Mouse (Mus musculus) midbrain, embryonic 15.5 days (tissue): ENCODE results near the gene Tmprss9. TPM values are rescaled to one million over a fixed set of nuclear protein-coding genes. Genes with fewer than 3 reads are reported as not detected.
A peak's percentile ranks its signal among the peaks of the same experiment; 100 is the strongest.

ENCODE experiments used
- ATAC-seq: fragments of 200-750 bp; cut with Nextera tagmentation; replicated peaks from 2 replicates; pipeline ENCODE4 v1.8.0; 2017; ENCODE audit warnings: moderate TSS enrichment
- H3K27ac ChIP-seq: fragments of 300-500 bp; sonication (generic); 2 replicates; pipeline ENCODE4 v1.5.1; 2015; ENCODE audit warnings: mild to moderate bottlenecking, inconsistent platforms
- H3K27me3 ChIP-seq: fragments of 300-500 bp; sonication (generic); replicated peaks from 2 replicates; pipeline ENCODE4 v1.6.1; 2015; ENCODE audit warnings: inconsistent platforms
- H3K36me3 ChIP-seq: fragments of 300-500 bp; sonication (generic); replicated peaks from 2 replicates; pipeline ENCODE4 v1.6.1; 2015; ENCODE audit warnings: inconsistent platforms
- H3K4me1 ChIP-seq: fragments of 300-500 bp; sonication (generic); 2 replicates; pipeline ENCODE4 v1.6.1; 2015; ENCODE audit warnings: inconsistent platforms
- H3K4me2 ChIP-seq: fragments of 300-500 bp; sonication (generic); 2 replicates; pipeline ENCODE4 v1.6.1; 2015; ENCODE audit warnings: inconsistent platforms, mild to moderate bottlenecking, moderate library complexity
- H3K4me3 ChIP-seq: fragments of 300-500 bp; sonication (generic); 2 replicates; pipeline ENCODE4 v1.5.1; 2015; ENCODE audit warnings: mild to moderate bottlenecking, inconsistent platforms
- H3K9ac ChIP-seq: fragments of 300-500 bp; sonication (generic); 2 replicates; pipeline ENCODE4 v1.6.1; 2015; ENCODE audit warnings: mild to moderate bottlenecking, inconsistent platforms
- H3K9me3 ChIP-seq: fragments of 300-500 bp; sonication (generic); 2 replicates; pipeline ENCODE4 v1.6.1; 2016; ENCODE audit warnings: inconsistent platforms
- WGBS: fragments of 180-500 bp; shearing (Covaris S2); methylation state at CpG from one replicate; pipeline ENCODE4 v1.1.7; 2015; ENCODE audit warnings: mixed read lengths; 5-methylcytosine and 5-hydroxymethylcytosine counted together
- polyA plus RNA-seq: library from polyadenylated mRNA; unstranded; fragments of >200 nt; fragmentation: Nextera tagmentation; extraction: Ambion mirVana; gene quantifications from 2 replicates; pipeline ENCODE4 v1.2.1, GENCODE M21; 2015

Tmprss9 gene
- polyA plus RNA-seq, 1 experiment from 2014 or later, result 0.41 TPM

- Histone ChIP-seq H3K4me3 (no peak overlapping the region), H3K4me2 (no peak overlapping the region), H3K36me3 (peaks cover 17% of the 10 kb centered on the region; the same call in 1 of the 2 replicates), H3K27ac (no peak overlapping the region), H3K9me3 (no peaks in the 10 kb centered on the region), H3K9ac (no peak overlapping the region), H3K4me1 (peaks cover 25% of the 10 kb centered on the region), H3K27me3 (peaks cover 5% of the 10 kb centered on the region)
- 64% methylated on average over 1 of the region's 1 CpGs for WGBS
- no peak for ATAC-seq
Observed at GRCm38 (mm10) chr10:80829359-80830278, 42.0 kb upstream of the Tmprss9 start.

- Histone ChIP-seq H3K4me1 (peaks cover 31% of the 10 kb centered on the region), H3K4me3 (no peak overlapping the region), H3K9ac (no peak overlapping the region), H3K9me3 (no peaks in the 10 kb centered on the region), H3K36me3 (peaks cover 17% of the 10 kb centered on the region; the same call in 1 of the 2 replicates), H3K27ac (no peak overlapping the region), H3K27me3 (peaks cover 20% of the 10 kb centered on the region), H3K4me2 (no peak overlapping the region)
- no peak for ATAC-seq
- 3% methylated on average over 9 of the region's 9 CpGs for WGBS
Observed at GRCm38 (mm10) chr10:80831136-80831535, 40.5 kb upstream of the Tmprss9 start.

DNA sequence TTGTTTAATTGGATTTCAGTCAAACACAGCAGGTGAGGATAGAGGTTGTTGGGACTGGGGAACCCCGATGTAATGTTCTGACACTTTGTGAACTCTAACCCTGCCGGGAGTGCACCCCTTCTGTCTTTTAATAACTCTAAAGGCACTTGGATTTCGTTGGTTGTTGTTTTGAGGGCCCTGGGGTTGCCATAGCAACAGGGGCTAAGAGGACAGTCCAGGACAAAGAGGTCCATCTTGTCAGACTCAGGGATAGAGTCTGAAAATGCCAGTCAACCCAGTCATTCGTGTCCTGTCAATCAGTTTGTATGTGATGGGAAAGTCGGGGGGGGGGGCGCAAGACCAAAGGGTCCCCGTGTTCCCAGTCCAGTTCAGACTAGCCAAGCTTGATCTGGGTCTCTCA is 38.8 kb upstream of the Tmprss9 start:
- no peak overlapping the region for H3K9ac ChIP-seq
- 31% methylated on average over 7 of the region's 7 CpGs for WGBS
- H3K36me3 ChIP-seq, result peaks cover 17% of the 10 kb centered on the region; the same call in 1 of the 2 replicates
- no peak for ATAC-seq
- no peak overlapping the region for H3K4me2 ChIP-seq
- no peaks in the 10 kb centered on the region for H3K9me3 ChIP-seq
- H3K27ac ChIP-seq, result no peak overlapping the region
- no peak overlapping the region for H3K4me3 ChIP-seq
- peaks cover 26% of the 10 kb centered on the region for H3K4me1 ChIP-seq
- peaks cover 24% of the 10 kb centered on the region for H3K27me3 ChIP-seq

GRCm38 (mm10) chr10:80835617-80836016 is 36.0 kb upstream of the Tmprss9 start:
- WGBS, result 53% methylated on average over 30 of the region's 30 CpGs
- Histone ChIP-seq H3K4me1 (peaks cover 6% of the 10 kb centered on the region; the same call in 1 of the 2 replicates), H3K27me3 (peaks cover 24% of the 10 kb centered on the region), H3K4me3 (0 out of 2 replicates have a peak overlapping the region, but pooled peaks have one; percentile 4), H3K36me3 (peaks cover 1% of the 10 kb centered on the region; the same call in 1 of the 2 replicates), H3K9me3 (no peaks in the 10 kb centered on the region), H3K9ac (0 out of 2 replicates have a peak overlapping the region, but pooled peaks have one; percentile 12), H3K4me2 (peak overlapping the region; percentile 21), H3K27ac (no peak overlapping the region)
- ATAC-seq, result 0 out of 2 replicates have a peak, but pooled peaks have one; percentile 22

- Histone ChIP-seq H3K9me3 (no peaks in the 10 kb centered on the region), H3K36me3 (no peaks in the 10 kb centered on the region), H3K9ac (no peak overlapping the region), H3K4me1 (peaks cover 6% of the 10 kb centered on the region; the same call in 1 of the 2 replicates), H3K4me3 (no peak overlapping the region), H3K4me2 (no peak overlapping the region), H3K27me3 (peaks cover 24% of the 10 kb centered on the region), H3K27ac (no peak overlapping the region)
- 44% methylated on average over 7 of the region's 7 CpGs for WGBS
- ATAC-seq, result no peak
Observed at GRCm38 (mm10) chr10:80836949-80837379, 34.7 kb upstream of the Tmprss9 start.

DNA sequence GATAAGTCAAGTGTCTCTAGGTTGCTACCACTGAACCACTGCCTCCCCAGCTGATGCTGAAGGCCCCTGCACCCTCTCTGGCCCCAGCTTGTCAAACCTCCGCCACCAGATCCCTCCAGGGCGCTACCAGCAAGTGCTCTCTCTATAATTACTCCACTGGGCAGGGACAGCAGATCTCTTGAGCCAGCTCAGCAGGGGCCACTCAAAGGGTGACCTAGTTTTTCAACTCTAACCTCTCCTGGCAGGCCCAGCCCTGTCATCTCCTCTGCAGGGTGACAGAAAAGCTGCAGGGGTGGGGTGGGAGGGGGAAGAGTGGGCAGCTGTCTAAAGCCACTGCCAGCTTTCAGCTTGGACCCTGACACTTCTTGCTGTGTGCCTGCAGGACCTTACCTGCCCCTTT is 33.8 kb upstream of the Tmprss9 start:
- Histone ChIP-seq H3K4me1 (peaks cover 6% of the 10 kb centered on the region; the same call in 1 of the 2 replicates), H3K27me3 (peaks cover 28% of the 10 kb centered on the region), H3K27ac (no peak overlapping the region), H3K9ac (no peak overlapping the region), H3K9me3 (no peaks in the 10 kb centered on the region), H3K4me2 (no peak overlapping the region), H3K36me3 (no peaks in the 10 kb centered on the region), H3K4me3 (no peak overlapping the region)
- ATAC-seq, result no peak
- 19% methylated on average over 2 of the region's 2 CpGs for WGBS

- Histone ChIP-seq H3K4me1 (peaks cover 10% of the 10 kb centered on the region; the same call in 1 of the 2 replicates), H3K9ac (no peak overlapping the region), H3K4me2 (no peak overlapping the region), H3K36me3 (no peaks in the 10 kb centered on the region), H3K27me3 (peaks cover 34% of the 10 kb centered on the region), H3K4me3 (no peak overlapping the region), H3K9me3 (no peaks in the 10 kb centered on the region), H3K27ac (no peak overlapping the region)
- WGBS, result 65% methylated on average over 2 of the region's 2 CpGs
- no peak for ATAC-seq
Observed at GRCm38 (mm10) chr10:80838346-80838912, 33.2 kb upstream of the Tmprss9 start.

DNA sequence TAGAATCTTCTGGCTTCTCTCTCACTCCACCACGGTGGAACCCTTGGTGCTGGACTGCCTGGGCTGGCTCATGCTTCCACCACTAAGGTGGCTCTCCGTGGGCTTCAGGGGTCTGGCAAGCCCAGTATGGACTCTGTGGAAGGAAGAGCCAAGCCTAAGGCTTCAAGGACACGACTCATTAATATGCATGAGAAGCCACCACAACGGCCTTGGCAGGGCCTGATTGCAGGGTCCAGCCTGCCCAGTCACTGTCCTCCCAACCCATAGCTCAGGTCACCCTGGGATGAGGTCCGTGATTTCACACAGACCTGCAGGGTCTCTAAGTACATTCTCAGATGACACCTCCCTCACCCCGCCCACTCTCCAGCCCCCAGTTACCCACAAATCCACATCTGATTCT is 31.8 kb upstream of the Tmprss9 start:
- H3K4me3 ChIP-seq, result no peak overlapping the region
- no peaks in the 10 kb centered on the region for H3K36me3 ChIP-seq
- no peaks in the 10 kb centered on the region for H3K9me3 ChIP-seq
- peaks cover 17% of the 10 kb centered on the region for H3K4me1 ChIP-seq
- 56% methylated on average over 6 of the region's 6 CpGs for WGBS
- no peak for ATAC-seq
- H3K27ac ChIP-seq, result no peak overlapping the region
- no peak overlapping the region for H3K4me2 ChIP-seq
- H3K27me3 ChIP-seq, result peaks cover 38% of the 10 kb centered on the region
- no peak overlapping the region for H3K9ac ChIP-seq

DNA sequence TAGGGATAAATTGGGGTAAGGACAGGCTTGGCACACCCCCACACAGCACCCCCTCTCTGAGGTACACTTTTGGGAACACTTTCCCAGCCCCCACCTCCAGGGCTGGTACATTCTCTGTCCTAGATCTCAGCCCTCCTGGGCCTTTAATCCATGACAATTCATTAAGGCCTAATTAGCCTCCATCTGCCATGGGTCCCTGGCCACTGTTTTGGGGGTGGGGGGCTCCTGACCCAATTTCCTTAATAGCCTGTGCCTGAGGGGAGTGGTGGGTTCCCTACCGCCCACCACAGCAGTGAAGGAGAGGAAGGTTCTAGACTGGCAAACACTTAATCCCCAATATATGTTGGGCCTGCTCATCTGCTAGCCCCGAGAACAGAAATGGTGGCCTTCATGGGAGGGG is 30.0 kb upstream of the Tmprss9 start:
- ATAC-seq, result no peak
- peaks cover 32% of the 10 kb centered on the region for H3K27me3 ChIP-seq
- H3K4me2 ChIP-seq, result no peak overlapping the region

DNA sequence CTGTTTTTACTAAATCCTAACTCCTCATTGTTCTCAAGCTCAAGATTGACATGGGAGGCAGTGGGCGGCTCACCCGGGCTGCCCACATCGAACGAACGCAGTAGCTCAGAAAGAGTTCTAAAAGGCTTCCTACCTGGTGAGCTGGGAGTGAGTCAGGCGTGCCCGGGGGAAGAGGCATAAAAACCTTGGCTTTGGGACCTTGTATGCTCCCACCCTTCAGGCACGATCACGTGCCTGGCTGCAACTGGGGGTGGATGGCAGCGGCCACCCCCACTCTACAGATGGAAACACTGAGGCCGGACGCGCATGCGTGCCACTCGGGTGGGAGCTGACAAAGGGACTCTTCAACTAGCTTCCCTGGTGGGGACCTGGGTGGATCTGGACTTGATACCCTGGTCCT is 29.3 kb upstream of the Tmprss9 start:
- peaks cover 29% of the 10 kb centered on the region for H3K27me3 ChIP-seq
- no peak overlapping the region for H3K4me3 ChIP-seq
- no peak for ATAC-seq
- WGBS, result 84% methylated on average over 15 of the region's 15 CpGs
- H3K4me2 ChIP-seq, result no peak overlapping the region
- H3K4me1 ChIP-seq, result peaks cover 11% of the 10 kb centered on the region
- no peaks in the 10 kb centered on the region for H3K36me3 ChIP-seq
- H3K9me3 ChIP-seq, result no peaks in the 10 kb centered on the region
- H3K9ac ChIP-seq, result no peak overlapping the region
- no peak overlapping the region for H3K27ac ChIP-seq

More for the DNA sequence above, 30.0 kb upstream of the Tmprss9 start:
- Histone ChIP-seq H3K4me3 (no peak overlapping the region), H3K9ac (no peak overlapping the region), H3K9me3 (no peaks in the 10 kb centered on the region), H3K27ac (no peak overlapping the region), H3K36me3 (no peaks in the 10 kb centered on the region), H3K4me1 (peaks cover 11% of the 10 kb centered on the region)
- 79% methylated on average over 2 of the region's 2 CpGs for WGBS

GRCm38 (mm10) chr10:80843087-80843930 is 28.3 kb upstream of the Tmprss9 start:
- H3K4me1 ChIP-seq, result peaks cover 11% of the 10 kb centered on the region
- peaks cover 29% of the 10 kb centered on the region for H3K27me3 ChIP-seq
- peak overlapping the region; percentile 66 for H3K4me2 ChIP-seq
- H3K9me3 ChIP-seq, result no peaks in the 10 kb centered on the region
- ATAC-seq, result peak; percentile 41
- H3K27ac ChIP-seq, result no peak overlapping the region
- peak overlapping the region; percentile 59 for H3K9ac ChIP-seq
- H3K36me3 ChIP-seq, result no peaks in the 10 kb centered on the region
- 9% methylated on average over 32 of the region's 32 CpGs for whole genome bisulfite sequencing
- peak overlapping the region; percentile 46 for H3K4me3 ChIP-seq
